Mouse (Mus musculus) heart, adult 11 months (tissue): ENCODE data around the gene Sec14l1.

ENCODE experiments used
- DNase-seq: peaks from one replicate; pipeline ENCODE4 v3.0.0; 2022

Gene Sec14l1

GRCm38 (mm10) chr11:117130888-117131287 lies 15.9 kb downstream of the Sec14l1 start:
- DNase-seq = peak; percentile 94

- DNase-seq = no peak
Observed at GRCm38 (mm10) chr11:117131450-117131849, 16.5 kb downstream of the Sec14l1 start.

GRCm38 (mm10) chr11:117134776-117135387 lies 19.9 kb downstream of the Sec14l1 start:
- peak; percentile 93 for DNase-seq

GRCm38 (mm10) chr11:117135457-117136290 lies 20.7 kb downstream of the Sec14l1 start:
- peak; percentile 95 for DNase-seq

- peak; percentile 94 for DNase-seq
Observed at GRCm38 (mm10) chr11:117136880-117137279, 21.9 kb downstream of the Sec14l1 start.

- DNase-seq = peak; percentile 96
Observed at GRCm38 (mm10) chr11:117138213-117138761, 23.3 kb downstream of the Sec14l1 start.

- DNase-seq = peak; percentile 98
Observed at GRCm38 (mm10) chr11:117138795-117139463, 24.0 kb downstream of the Sec14l1 start.

- DNase-seq = no peak
Observed at GRCm38 (mm10) chr11:117141376-117142001, 26.5 kb downstream of the Sec14l1 start.

GRCm38 (mm10) chr11:117142507-117142906 lies 27.5 kb downstream of the Sec14l1 start:
- no peak for DNase-seq

GRCm38 (mm10) chr11:117145451-117146117 lies 30.6 kb downstream of the Sec14l1 start:
- no peak for DNase-seq

- DNase-seq = peak; percentile 96
Observed at GRCm38 (mm10) chr11:117146118-117146506, 31.1 kb downstream of the Sec14l1 start.

- DNase-seq = no peak
Observed at GRCm38 (mm10) chr11:117146776-117147536, 32.0 kb downstream of the Sec14l1 start.

- no peak for DNase-seq
Observed at GRCm38 (mm10) chr11:117148893-117149685, 34.1 kb downstream of the Sec14l1 start.

- no peak for DNase-seq
Observed at GRCm38 (mm10) chr11:117150467-117150966, 35.5 kb downstream of the Sec14l1 start.

GRCm38 (mm10) chr11:117151461-117151860 lies 36.5 kb downstream of the Sec14l1 start:
- no peak for DNase-seq

GRCm38 (mm10) chr11:117152541-117152940 lies 37.6 kb downstream of the Sec14l1 start:
- no peak for DNase-seq

- no peak for DNase-seq
Observed at GRCm38 (mm10) chr11:117153553-117153952, 38.6 kb downstream of the Sec14l1 start.

- DNase-seq = peak; percentile 93
Observed at GRCm38 (mm10) chr11:117154088-117154815, 39.3 kb downstream of the Sec14l1 start.

- peak; percentile 92 for DNase-seq
Observed at GRCm38 (mm10) chr11:117156725-117157124, 41.8 kb downstream of the Sec14l1 start.

GRCm38 (mm10) chr11:117158343-117158742 lies 43.4 kb downstream of the Sec14l1 start:
- DNase-seq = peak; percentile 92
